Mouse (Mus musculus) forebrain, embryonic 13.5 days (tissue): ENCODE results near the gene Ntrk3. TPM values are rescaled to one million over a fixed set of nuclear protein-coding genes. Genes with fewer than 3 reads are reported as not detected.

ENCODE experiments used
- ATAC-seq: fragments of 200-750 bp; cut with Nextera tagmentation; 2 replicates; pipeline ENCODE4 v1.8.0; 2017
- H3K27ac ChIP-seq: fragments of 300-500 bp; sonication (generic); 2 replicates; pipeline ENCODE4 v1.5.1; 2015; ENCODE audit warnings: inconsistent platforms, mild to moderate bottlenecking, moderate library complexity
- H3K27me3 ChIP-seq: fragments of 300-500 bp; sonication (generic); 2 replicates; pipeline ENCODE4 v1.6.1; 2015; ENCODE audit warnings: mild to moderate bottlenecking, inconsistent platforms
- H3K36me3 ChIP-seq: fragments of 300-500 bp; sonication (generic); 2 replicates; pipeline ENCODE4 v1.6.1; 2015; ENCODE audit warnings: mild to moderate bottlenecking, inconsistent platforms; ENCODE audit not compliant: poor library complexity, severe bottlenecking
- H3K4me1 ChIP-seq: fragments of 300-500 bp; sonication (generic); 2 replicates; pipeline ENCODE4 v1.6.1; 2015; ENCODE audit warnings: inconsistent platforms
- H3K4me2 ChIP-seq: fragments of 300-500 bp; sonication (generic); 2 replicates; pipeline ENCODE4 v1.6.1; 2015; ENCODE audit warnings: inconsistent platforms, mild to moderate bottlenecking, moderate library complexity
- H3K4me3 ChIP-seq: fragments of 300-500 bp; sonication (generic); 2 replicates; pipeline ENCODE4 v1.5.1; 2015; ENCODE audit warnings: mild to moderate bottlenecking, inconsistent platforms
- H3K9ac ChIP-seq: fragments of 300-500 bp; sonication (generic); 2 replicates; pipeline ENCODE4 v1.6.1; 2015; ENCODE audit warnings: mild to moderate bottlenecking, inconsistent platforms
- H3K9me3 ChIP-seq: fragments of 300-500 bp; sonication (generic); replicated peaks from 2 replicates; pipeline ENCODE4 v1.6.1; 2016; ENCODE audit warnings: inconsistent platforms
- WGBS: fragments of 180-500 bp; shearing (Covaris S2); methylation state at CpG from one replicate; pipeline ENCODE4 v1.1.7; 2015; 5-methylcytosine and 5-hydroxymethylcytosine counted together
- polyA plus RNA-seq: library from polyadenylated mRNA; unstranded; fragments of >200 nt; fragmentation: Nextera tagmentation; extraction: Ambion mirVana; gene quantifications from 2 replicates; pipeline ENCODE4 v1.2.1, GENCODE M21; 2015

Ntrk3 gene
- polyA plus RNA-seq, 1 experiment from 2014 or later: 16.6 TPM

GRCm38 (mm10) chr7:78347464-78347863 is 390.3 kb downstream of the Ntrk3 start:
- H3K36me3 ChIP-seq: peaks cover 5% of the 10 kb centered on the region; the same call in 1 of the 2 replicates
- H3K9ac ChIP-seq: no peak overlapping the region
- no peak for ATAC-seq
- 91% methylated on average over 5 of the region's 5 CpGs for WGBS
- H3K4me2 ChIP-seq: no peak overlapping the region
- no peak overlapping the region for H3K27ac ChIP-seq
- no peaks in the 10 kb centered on the region for H3K27me3 ChIP-seq
- H3K9me3 ChIP-seq: no peaks in the 10 kb centered on the region
- H3K4me3 ChIP-seq: no peak overlapping the region
- no peaks in the 10 kb centered on the region for H3K4me1 ChIP-seq

GRCm38 (mm10) chr7:78333422-78333821 is 404.4 kb downstream of the Ntrk3 start:
- no peak overlapping the region for H3K9ac ChIP-seq
- H3K27me3 ChIP-seq: no peaks in the 10 kb centered on the region
- H3K4me2 ChIP-seq: no peak overlapping the region
- ATAC-seq: no peak
- H3K4me3 ChIP-seq: no peak overlapping the region
- no peaks in the 10 kb centered on the region for H3K4me1 ChIP-seq
- H3K36me3 ChIP-seq: no peaks in the 10 kb centered on the region
- no peak overlapping the region for H3K27ac ChIP-seq
- no peaks in the 10 kb centered on the region for H3K9me3 ChIP-seq

- Histone ChIP-seq H3K4me1 (no peaks in the 10 kb centered on the region), H3K4me3 (no peak overlapping the region), H3K27me3 (no peaks in the 10 kb centered on the region), H3K27ac (no peak overlapping the region), H3K36me3 (no peaks in the 10 kb centered on the region), H3K4me2 (no peak overlapping the region), H3K9ac (no peak overlapping the region), H3K9me3 (no peaks in the 10 kb centered on the region)
- WGBS: 84% methylated on average over 2 of the region's 2 CpGs
- ATAC-seq: no peak
Observed at GRCm38 (mm10) chr7:78328301-78328700, 409.5 kb downstream of the Ntrk3 start.

DNA sequence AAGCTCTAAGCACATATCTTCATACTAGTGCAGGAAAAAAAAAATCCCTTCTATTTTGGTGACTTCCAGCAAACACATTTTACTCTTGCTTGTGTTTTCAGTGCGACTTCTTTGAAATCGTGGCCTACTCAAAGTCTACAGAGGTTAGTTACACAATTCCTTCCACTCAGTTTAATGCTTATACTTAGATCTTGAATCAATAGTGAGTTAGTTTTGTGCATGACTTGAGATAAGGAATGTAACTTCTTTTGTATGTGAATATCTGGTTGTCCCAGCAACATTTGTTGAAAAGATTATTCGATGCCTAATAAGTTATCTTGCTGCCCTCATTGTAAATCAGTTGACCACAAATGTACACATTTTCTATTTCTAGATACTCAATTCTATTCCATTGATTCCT is 411.6 kb downstream of the Ntrk3 start:
- no peak for ATAC-seq
- no peaks in the 10 kb centered on the region for H3K27me3 ChIP-seq
- H3K36me3 ChIP-seq: no peaks in the 10 kb centered on the region
- no peak overlapping the region for H3K27ac ChIP-seq
- H3K4me2 ChIP-seq: no peak overlapping the region
- H3K9me3 ChIP-seq: no peaks in the 10 kb centered on the region
- H3K4me1 ChIP-seq: no peaks in the 10 kb centered on the region
- 62% methylated on average over 3 of the region's 3 CpGs for WGBS
- no peak overlapping the region for H3K9ac ChIP-seq
- H3K4me3 ChIP-seq: no peak overlapping the region

DNA sequence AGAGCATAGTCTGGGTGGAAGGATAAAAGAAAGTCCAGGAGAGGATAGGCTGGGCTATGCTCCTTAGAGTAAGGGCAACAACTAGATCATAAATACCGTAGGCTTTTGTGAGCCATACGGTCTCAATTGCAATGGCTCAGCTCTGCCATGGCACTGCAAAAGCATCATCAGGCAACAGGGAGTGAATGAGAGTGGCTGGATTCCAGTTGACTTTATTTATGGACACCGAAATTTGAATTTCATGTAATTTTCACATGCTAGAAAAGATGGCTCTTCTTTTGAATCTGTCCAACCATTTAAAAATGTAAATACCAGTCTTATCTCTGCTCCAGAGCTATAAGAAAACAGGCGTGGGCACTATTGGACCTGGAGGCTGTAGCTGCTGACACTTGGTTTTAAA is 419.2 kb downstream of the Ntrk3 start:
- no peaks in the 10 kb centered on the region for H3K9me3 ChIP-seq
- no peak for ATAC-seq
- H3K4me1 ChIP-seq: no peaks in the 10 kb centered on the region
- H3K4me2 ChIP-seq: no peak overlapping the region
- H3K9ac ChIP-seq: no peak overlapping the region
- H3K4me3 ChIP-seq: no peak overlapping the region
- no peaks in the 10 kb centered on the region for H3K27me3 ChIP-seq
- no peaks in the 10 kb centered on the region for H3K36me3 ChIP-seq
- 94% methylated on average over 4 of the region's 4 CpGs for WGBS
- H3K27ac ChIP-seq: no peak overlapping the region

- no peak overlapping the region for H3K27ac ChIP-seq
- 91% methylated on average over 1 of the region's 1 CpGs for WGBS
- H3K9ac ChIP-seq: no peak overlapping the region
- no peak overlapping the region for H3K4me3 ChIP-seq
- H3K36me3 ChIP-seq: 0 out of 2 replicates have a peak, but pooled peaks cover 8% of the 10 kb centered on the region
- H3K4me2 ChIP-seq: no peak overlapping the region
- H3K27me3 ChIP-seq: no peaks in the 10 kb centered on the region
- no peak for ATAC-seq
- H3K4me1 ChIP-seq: no peaks in the 10 kb centered on the region
- peaks cover 19% of the 10 kb centered on the region for H3K9me3 ChIP-seq
Observed at GRCm38 (mm10) chr7:78305770-78306169, 432.0 kb downstream of the Ntrk3 start.

GRCm38 (mm10) chr7:78305029-78305428 is 432.8 kb downstream of the Ntrk3 start:
- Histone ChIP-seq H3K36me3 (0 out of 2 replicates have a peak, but pooled peaks cover 8% of the 10 kb centered on the region), H3K4me2 (no peak overlapping the region)
- WGBS: 88% methylated on average over 1 of the region's 1 CpGs

GRCm38 (mm10) chr7:78297290-78297689 is 440.5 kb downstream of the Ntrk3 start:
- H3K4me1 ChIP-seq: no peaks in the 10 kb centered on the region
- no peaks in the 10 kb centered on the region for H3K9me3 ChIP-seq
- no peak overlapping the region for H3K4me3 ChIP-seq
- H3K36me3 ChIP-seq: 0 out of 2 replicates have a peak, but pooled peaks cover 7% of the 10 kb centered on the region
- no peaks in the 10 kb centered on the region for H3K27me3 ChIP-seq
- ATAC-seq: no peak
- no peak overlapping the region for H3K4me2 ChIP-seq
- H3K27ac ChIP-seq: no peak overlapping the region
- 90% methylated on average over 5 of the region's 5 CpGs for WGBS
- H3K9ac ChIP-seq: no peak overlapping the region

More at GRCm38 (mm10) chr7:78305029-78305428, 432.8 kb downstream of the Ntrk3 start:
- H3K27me3 ChIP-seq: no peaks in the 10 kb centered on the region
- H3K9me3 ChIP-seq: peaks cover 15% of the 10 kb centered on the region
- H3K9ac ChIP-seq: no peak overlapping the region
- ATAC-seq: no peak
- no peaks in the 10 kb centered on the region for H3K4me1 ChIP-seq
- H3K27ac ChIP-seq: no peak overlapping the region
- H3K4me3 ChIP-seq: no peak overlapping the region

DNA sequence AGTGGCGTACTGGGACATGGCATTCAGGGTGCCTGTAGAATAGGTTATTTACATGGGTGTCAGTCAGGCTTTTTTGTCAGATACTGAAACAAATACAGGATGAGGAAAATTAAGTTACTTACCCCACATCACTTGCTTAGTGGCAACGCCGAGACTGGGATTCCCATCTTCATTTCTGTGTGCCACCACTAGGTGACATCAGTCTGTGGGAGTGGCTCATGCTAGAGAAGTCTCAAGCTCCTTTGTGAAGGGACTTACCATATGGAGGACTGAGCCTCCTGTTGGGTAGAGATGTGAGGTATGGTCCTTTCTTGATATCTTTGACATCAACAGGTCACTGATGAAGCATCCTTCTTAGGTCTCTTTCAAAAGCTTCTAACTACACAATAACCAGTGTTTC is 443.5 kb downstream of the Ntrk3 start:
- no peaks in the 10 kb centered on the region for H3K9me3 ChIP-seq
- H3K9ac ChIP-seq: no peak overlapping the region
- no peak overlapping the region for H3K4me2 ChIP-seq
- no peak for ATAC-seq
- no peak overlapping the region for H3K4me3 ChIP-seq
- WGBS: 81% methylated on average over 3 of the region's 3 CpGs
- no peaks in the 10 kb centered on the region for H3K27me3 ChIP-seq
- H3K4me1 ChIP-seq: no peaks in the 10 kb centered on the region
- no peak overlapping the region for H3K27ac ChIP-seq
- no peaks in the 10 kb centered on the region for H3K36me3 ChIP-seq

- no peak overlapping the region for H3K27ac ChIP-seq
- no peak overlapping the region for H3K9ac ChIP-seq
- no peak overlapping the region for H3K4me2 ChIP-seq
- ATAC-seq: no peak
- H3K36me3 ChIP-seq: no peaks in the 10 kb centered on the region
- no peaks in the 10 kb centered on the region for H3K9me3 ChIP-seq
- 63% methylated on average over 2 of the region's 2 CpGs for WGBS
- H3K4me1 ChIP-seq: no peaks in the 10 kb centered on the region
- no peaks in the 10 kb centered on the region for H3K27me3 ChIP-seq
- H3K4me3 ChIP-seq: no peak overlapping the region
Observed at GRCm38 (mm10) chr7:78290186-78290585, 447.6 kb downstream of the Ntrk3 start.

DNA sequence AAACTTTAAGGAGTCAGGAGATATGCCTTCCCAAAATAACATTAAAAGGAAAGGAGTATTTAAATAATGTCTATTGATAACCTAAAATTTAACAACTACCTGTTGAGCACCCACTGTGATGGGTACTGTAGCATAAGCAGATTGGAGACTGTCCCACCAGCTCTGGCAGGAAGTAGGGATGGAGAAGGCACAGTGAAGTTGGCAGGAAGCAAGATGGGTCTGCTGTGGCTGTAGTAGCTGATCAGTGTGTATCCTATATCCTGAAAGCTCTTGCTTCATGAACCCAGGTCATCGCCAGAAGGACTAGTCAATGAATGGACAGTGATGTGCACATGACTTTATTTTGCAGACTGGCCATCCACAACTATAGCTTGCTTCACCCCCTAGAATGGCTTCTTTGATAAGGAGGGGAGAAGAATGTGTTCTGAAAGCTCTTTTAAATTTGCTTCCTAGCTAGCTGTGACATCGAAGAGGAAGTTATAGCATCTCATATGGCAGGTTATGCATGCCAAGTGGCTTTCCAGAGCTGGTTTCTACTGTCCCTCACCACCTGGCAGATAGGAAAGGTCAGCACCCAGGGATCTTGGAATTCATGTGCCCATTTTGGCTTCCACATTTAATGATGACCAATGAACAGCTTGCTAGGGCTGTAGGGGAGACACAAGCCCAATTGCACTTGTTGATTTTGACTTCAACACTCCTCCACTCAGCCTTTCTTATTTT is 451.1 kb downstream of the Ntrk3 start:
- Histone ChIP-seq H3K9ac (no peak overlapping the region), H3K27ac (no peak overlapping the region), H3K4me1 (no peaks in the 10 kb centered on the region), H3K4me3 (no peak overlapping the region), H3K27me3 (no peaks in the 10 kb centered on the region), H3K4me2 (no peak overlapping the region), H3K36me3 (no peaks in the 10 kb centered on the region), H3K9me3 (no peaks in the 10 kb centered on the region)
- no peak for ATAC-seq
- 94% methylated on average over 2 of the region's 2 CpGs for WGBS

DNA sequence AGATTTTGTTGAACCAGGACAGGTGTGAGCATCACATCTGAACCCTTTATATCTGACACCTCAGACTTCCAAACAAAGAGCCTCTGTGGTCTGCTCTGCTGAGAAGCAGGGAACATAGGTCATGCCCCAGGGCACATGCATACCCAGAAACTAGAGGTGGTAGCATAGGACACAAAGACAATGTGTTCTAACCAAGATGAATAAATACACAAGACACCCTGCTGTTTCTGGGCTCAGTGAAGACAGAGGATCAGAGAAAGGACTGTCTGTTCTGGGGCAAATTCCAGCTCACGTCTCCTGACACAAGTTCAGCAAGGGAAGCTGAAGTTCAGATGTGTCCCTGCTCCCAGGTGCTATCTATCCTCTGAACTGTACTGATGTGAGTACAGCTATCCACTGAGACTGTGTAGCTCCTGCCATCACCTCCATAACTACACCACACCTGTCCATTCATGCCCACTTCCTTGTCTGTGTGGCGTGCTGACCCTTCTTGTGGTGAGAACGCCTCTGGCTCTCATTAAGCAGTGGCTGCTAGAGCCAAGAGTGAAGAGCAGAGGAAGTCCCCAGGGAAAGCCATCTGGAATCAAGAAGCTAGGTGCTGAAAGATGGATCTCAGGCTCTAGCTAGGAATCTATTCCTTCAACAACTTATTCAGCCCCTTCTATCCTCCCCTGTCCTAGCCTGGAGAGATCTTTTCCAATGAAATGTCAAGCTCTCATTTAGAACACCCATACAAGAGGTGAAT is 468.1 kb downstream of the Ntrk3 start:
- Histone ChIP-seq H3K4me2 (no peak overlapping the region), H3K27ac (no peak overlapping the region), H3K4me1 (0 out of 2 replicates have a peak, but pooled peaks cover 2% of the 10 kb centered on the region), H3K4me3 (no peak overlapping the region), H3K27me3 (no peaks in the 10 kb centered on the region), H3K9me3 (no peaks in the 10 kb centered on the region), H3K9ac (no peak overlapping the region), H3K36me3 (no peaks in the 10 kb centered on the region)
- WGBS: 71% methylated on average over 3 of the region's 3 CpGs
- ATAC-seq: no peak
